Mouse (Mus musculus) heart, postnatal 0 days (tissue): ENCODE measurements around the gene Hmgcl.

Experiments
- CTCF ChIP-seq: IDR thresholded peaks from 2 replicates; pipeline ENCODE4 v1.5.1; 2016; ENCODE audit warnings: antibody characterized with exemption, control low read depth, low read depth
- EP300 ChIP-seq: IDR thresholded peaks from 2 replicates; pipeline ENCODE4 v1.6.1; 2016; ENCODE audit warnings: antibody characterized with exemption, low read depth

DNA sequence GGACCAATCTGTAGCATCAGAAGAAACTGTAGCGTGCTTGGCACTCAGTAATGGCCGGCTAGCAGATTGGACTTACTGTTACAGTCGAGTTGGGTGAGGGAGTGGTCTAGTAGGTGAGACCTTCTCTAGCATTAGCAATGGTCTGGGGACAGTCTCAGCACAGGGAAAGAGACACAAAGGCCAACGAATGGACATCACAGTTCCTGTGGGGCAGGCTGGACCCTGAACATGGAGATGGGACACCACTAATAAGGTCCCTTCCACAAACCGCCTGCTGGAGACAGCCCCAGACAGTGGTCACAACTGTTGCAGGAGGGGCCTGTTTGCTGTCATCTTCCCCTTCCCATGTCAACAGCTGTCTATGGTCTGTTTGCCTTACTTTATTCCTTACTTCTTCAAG, 15.5 kb downstream of the Hmgcl start:
- TF ChIP-seq CTCF (no peak), EP300 (no peak)
